Mouse (Mus musculus): Measurements from ENCODE around the gene Apol7a. TPM values are rescaled to one million over a fixed set of nuclear protein-coding genes. Genes with fewer than 3 reads are reported as not detected.

Apol7a gene
- polyA plus RNA-seq, 1 experiment = 0.19 TPM

DNA sequence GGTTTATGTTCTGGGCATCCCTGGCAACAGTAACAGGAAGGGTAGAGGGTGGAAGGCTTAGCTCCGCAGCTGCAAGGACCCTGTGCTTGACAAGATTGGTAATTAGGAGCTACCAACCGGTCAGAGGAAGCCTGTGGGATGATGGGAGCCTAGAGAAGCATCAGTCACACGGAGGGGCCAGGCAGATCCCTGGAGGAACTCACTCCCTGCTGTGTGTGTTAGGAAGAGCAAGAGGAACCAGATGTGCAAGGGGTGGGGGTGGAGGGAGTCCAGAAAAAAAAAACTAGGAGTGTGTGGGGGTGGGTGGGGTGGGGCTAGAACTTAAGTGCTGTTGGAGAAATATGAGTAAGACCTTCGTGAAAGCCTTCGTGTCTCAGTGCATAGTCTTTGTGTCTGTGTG is 36.0 kb downstream of the Apol7a start:
- no peak overlapping the region for H3K4me3 ChIP-seq (ENCODE audit: control insufficient read depth, insufficient read depth, low read length)
- TF ChIP-seq CTCF (IDR thresholded peaks at IDR 0.05; ENCODE audit: borderline replicate concordance, control insufficient read depth, extremely low read depth, insufficient read depth, low read length, poor library complexity) (no peak), POLR2A (IDR thresholded peaks at IDR 0.05; ENCODE audit: control insufficient read depth, extremely low read depth, insufficient read depth, low read length, poor library complexity) (no peak)
- H3K4me1 ChIP-seq (replicated peaks; ENCODE audit: control insufficient read depth, insufficient read depth, low read length) = no peaks in the 10 kb centered on the region
- H3K27ac ChIP-seq (ENCODE audit: control insufficient read depth, insufficient read depth, low read length) = no peak overlapping the region
- H3K27me3 ChIP-seq (ENCODE audit: control insufficient read depth, insufficient read depth, low read length) = no peaks in the 10 kb centered on the region
- DNase-seq = no peak
- no peaks in the 10 kb centered on the region for H3K36me3 ChIP-seq (ENCODE audit: control insufficient read depth, insufficient read depth, low read length)
- WGBS = 35% methylated on average over 5 of the region's 5 CpGs

DNA sequence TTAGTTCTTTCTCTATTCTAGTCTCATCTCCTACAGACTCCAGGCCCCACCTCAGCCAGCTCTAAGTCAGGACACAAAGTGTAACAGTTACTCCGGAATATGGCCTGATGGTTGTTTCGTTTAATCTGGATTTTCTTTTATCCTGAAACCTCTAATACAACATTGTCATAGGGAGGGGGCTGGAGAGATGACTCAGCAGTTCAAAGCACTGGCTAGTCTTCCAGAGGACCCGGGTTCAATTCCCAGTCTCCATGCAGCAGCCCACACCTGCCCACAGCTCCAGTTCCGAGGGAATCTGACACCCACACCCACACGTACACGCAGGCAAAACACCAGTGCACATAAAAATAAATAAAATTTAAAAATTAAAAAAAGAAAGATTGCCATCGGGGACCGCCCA is 39.0 kb downstream of the Apol7a start:
- Histone ChIP-seq H3K4me1 (replicated peaks; ENCODE audit: control insufficient read depth, insufficient read depth, low read length) (no peaks in the 10 kb centered on the region), H3K27ac (ENCODE audit: control insufficient read depth, insufficient read depth, low read length) (no peak overlapping the region), H3K36me3 (ENCODE audit: control insufficient read depth, insufficient read depth, low read length) (no peaks in the 10 kb centered on the region), H3K4me3 (ENCODE audit: control insufficient read depth, insufficient read depth, low read length) (no peak overlapping the region), H3K27me3 (ENCODE audit: control insufficient read depth, insufficient read depth, low read length) (no peaks in the 10 kb centered on the region)
- WGBS = 92% methylated on average over 8 of the region's 8 CpGs
- no peak for DNase-seq
- TF ChIP-seq POLR2A (IDR thresholded peaks at IDR 0.05; ENCODE audit: control insufficient read depth, extremely low read depth, insufficient read depth, low read length, poor library complexity) = no peak
- TF ChIP-seq CTCF (IDR thresholded peaks at IDR 0.05; ENCODE audit: borderline replicate concordance, control insufficient read depth, extremely low read depth, insufficient read depth, low read length, poor library complexity) = no peak

DNA sequence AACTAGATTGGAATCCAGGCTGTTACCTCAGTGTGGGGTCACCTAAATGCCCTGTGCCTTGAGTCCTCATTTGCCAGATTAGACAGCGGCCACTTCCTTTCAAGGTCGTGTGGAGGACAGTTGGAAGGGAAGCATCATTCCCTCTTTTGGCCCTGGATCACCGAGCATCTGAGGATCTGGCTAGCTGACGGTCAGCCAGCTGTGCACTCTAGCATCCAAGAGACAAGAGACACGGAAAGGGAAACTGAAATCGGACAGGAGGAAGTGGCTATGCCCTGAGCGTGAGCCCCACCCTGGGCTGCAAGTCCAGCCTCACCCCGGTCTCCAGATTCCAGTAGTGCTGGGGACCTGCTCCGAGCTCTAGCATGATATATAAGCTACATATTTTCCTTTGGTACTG is 39.4 kb downstream of the Apol7a start:
- no peak for TF ChIP-seq CTCF (IDR thresholded peaks at IDR 0.05; ENCODE audit: borderline replicate concordance, control insufficient read depth, extremely low read depth, insufficient read depth, low read length, poor library complexity)
- TF ChIP-seq POLR2A (IDR thresholded peaks at IDR 0.05; ENCODE audit: control insufficient read depth, extremely low read depth, insufficient read depth, low read length, poor library complexity) = no peak
- Histone ChIP-seq H3K27ac (ENCODE audit: control insufficient read depth, insufficient read depth, low read length) (no peak overlapping the region), H3K4me3 (ENCODE audit: control insufficient read depth, insufficient read depth, low read length) (no peak overlapping the region), H3K4me1 (replicated peaks; ENCODE audit: control insufficient read depth, insufficient read depth, low read length) (no peaks in the 10 kb centered on the region), H3K27me3 (ENCODE audit: control insufficient read depth, insufficient read depth, low read length) (no peaks in the 10 kb centered on the region), H3K36me3 (ENCODE audit: control insufficient read depth, insufficient read depth, low read length) (no peaks in the 10 kb centered on the region)
- DNase-seq = no peak
- 84% methylated on average over 9 of the region's 9 CpGs for WGBS

DNA sequence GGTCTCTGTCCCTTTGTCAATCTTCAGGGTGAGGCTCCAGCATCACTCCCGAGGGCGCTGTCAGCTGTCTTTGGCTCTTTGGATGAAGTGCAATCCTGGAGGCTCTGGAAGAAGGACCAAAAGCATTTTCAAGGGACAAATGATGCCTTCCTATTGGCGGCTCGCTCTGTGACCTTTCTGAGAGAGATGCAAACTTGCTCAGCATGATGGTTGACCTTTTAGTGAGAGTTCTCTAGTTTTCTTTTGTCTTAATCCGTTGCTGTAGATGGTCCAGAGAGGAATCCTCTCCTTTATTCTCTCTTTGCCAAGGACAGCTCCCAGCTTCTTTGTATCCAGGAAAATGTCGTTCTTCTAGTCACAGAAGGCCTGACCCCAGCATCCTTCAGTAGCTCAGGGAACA is 39.8 kb downstream of the Apol7a start:
- no peak overlapping the region for H3K4me3 ChIP-seq (ENCODE audit: control insufficient read depth, insufficient read depth, low read length)
- no peaks in the 10 kb centered on the region for H3K4me1 ChIP-seq (replicated peaks; ENCODE audit: control insufficient read depth, insufficient read depth, low read length)
- H3K36me3 ChIP-seq (ENCODE audit: control insufficient read depth, insufficient read depth, low read length) = no peaks in the 10 kb centered on the region
- TF ChIP-seq POLR2A (IDR thresholded peaks at IDR 0.05; ENCODE audit: control insufficient read depth, extremely low read depth, insufficient read depth, low read length, poor library complexity) = no peak
- WGBS = 62% methylated on average over 6 of the region's 6 CpGs
- DNase-seq = no peak
- H3K27ac ChIP-seq (ENCODE audit: control insufficient read depth, insufficient read depth, low read length) = no peak overlapping the region
- no peaks in the 10 kb centered on the region for H3K27me3 ChIP-seq (ENCODE audit: control insufficient read depth, insufficient read depth, low read length)

DNA sequence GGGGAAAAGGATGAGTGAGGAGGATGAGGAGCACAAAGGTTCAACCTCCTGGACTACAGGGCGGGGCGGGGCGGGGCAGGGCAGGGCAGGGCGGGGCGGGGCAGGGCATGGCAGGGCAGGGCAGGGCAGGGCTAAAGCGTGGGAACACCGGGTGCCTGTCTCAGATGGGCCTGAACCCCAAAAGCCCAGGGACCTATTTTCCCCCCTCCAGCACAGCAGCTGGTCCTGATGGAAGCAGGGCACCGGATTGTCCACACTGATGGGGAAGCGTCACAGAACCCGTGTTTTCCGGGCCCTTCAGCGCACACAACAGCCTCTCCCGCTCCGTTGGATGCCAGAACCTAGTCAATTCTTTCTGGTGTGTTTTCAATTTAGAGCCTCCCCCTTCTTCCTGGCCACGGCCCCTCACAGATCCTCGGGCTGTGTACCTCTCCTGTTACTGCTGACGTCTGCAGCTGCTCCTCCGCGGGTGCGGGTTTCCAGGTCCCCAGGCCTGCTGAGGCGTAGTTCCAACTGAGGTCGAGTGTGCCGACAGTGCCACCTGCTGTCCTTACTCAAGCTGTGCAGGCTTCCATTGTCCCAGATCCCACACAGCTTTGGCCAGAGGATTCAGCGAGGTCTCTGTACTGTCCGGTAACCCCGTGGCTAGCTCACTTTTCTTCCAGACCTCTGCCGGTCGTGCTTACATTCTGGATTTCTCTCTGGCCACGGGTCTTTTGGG is 40.4 kb downstream of the Apol7a start:
- TF ChIP-seq POLR2A (IDR thresholded peaks at IDR 0.05; ENCODE audit: control insufficient read depth, extremely low read depth, insufficient read depth, low read length, poor library complexity) (no peak), CTCF (IDR thresholded peaks at IDR 0.05; ENCODE audit: borderline replicate concordance, control insufficient read depth, extremely low read depth, insufficient read depth, low read length, poor library complexity) (peak; percentile 75; the same call in 1 of the 2 replicates)
- WGBS = 17% methylated on average over 29 of the region's 29 CpGs

DNA sequence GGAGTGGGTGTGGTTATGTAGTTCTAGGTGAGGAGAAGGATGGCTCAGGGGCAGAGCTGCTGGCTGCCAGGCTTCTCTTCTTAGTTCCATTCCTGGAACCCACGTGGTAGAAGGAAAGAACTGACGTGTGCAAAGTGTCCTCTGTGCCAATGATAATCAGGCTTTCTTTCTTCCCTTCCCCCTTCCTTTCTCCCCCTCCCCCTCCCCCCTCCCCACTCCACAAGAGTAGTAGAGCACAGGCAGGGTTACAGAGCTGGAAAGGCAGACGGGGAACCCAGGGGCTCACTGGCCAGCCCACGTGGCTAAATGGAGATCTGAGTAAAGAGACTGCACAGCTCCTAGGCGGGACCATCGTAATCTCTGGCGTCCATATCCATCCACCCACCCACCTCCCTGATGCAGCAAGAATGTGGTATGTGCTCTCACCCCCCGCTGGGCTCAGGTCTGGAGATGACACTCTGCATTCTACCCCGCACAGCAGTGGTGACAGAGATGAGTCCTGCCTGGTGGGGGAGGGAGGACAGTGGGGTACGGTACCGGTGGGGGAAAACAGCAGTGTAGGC is 42.6 kb downstream of the Apol7a start:
- Histone ChIP-seq H3K36me3 (ENCODE audit: control insufficient read depth, insufficient read depth, low read length) (no peaks in the 10 kb centered on the region), H3K27ac (ENCODE audit: control insufficient read depth, insufficient read depth, low read length) (no peak overlapping the region), H3K27me3 (ENCODE audit: control insufficient read depth, insufficient read depth, low read length) (no peaks in the 10 kb centered on the region), H3K4me3 (ENCODE audit: control insufficient read depth, insufficient read depth, low read length) (no peak overlapping the region), H3K4me1 (replicated peaks; ENCODE audit: control insufficient read depth, insufficient read depth, low read length) (no peaks in the 10 kb centered on the region)
- DNase-seq = no peak
- TF ChIP-seq CTCF (IDR thresholded peaks at IDR 0.05; ENCODE audit: borderline replicate concordance, control insufficient read depth, extremely low read depth, insufficient read depth, low read length, poor library complexity) (no peak), POLR2A (IDR thresholded peaks at IDR 0.05; ENCODE audit: control insufficient read depth, extremely low read depth, insufficient read depth, low read length, poor library complexity) (no peak)
- WGBS = 50% methylated on average over 11 of the region's 11 CpGs

More for the DNA sequence above, 40.4 kb downstream of the Apol7a start:
- peak; percentile 58 for DNase-seq
- H3K27ac ChIP-seq (ENCODE audit: control insufficient read depth, insufficient read depth, low read length) = no peak overlapping the region
- H3K4me1 ChIP-seq (replicated peaks; ENCODE audit: control insufficient read depth, insufficient read depth, low read length) = no peaks in the 10 kb centered on the region
- H3K4me3 ChIP-seq (ENCODE audit: control insufficient read depth, insufficient read depth, low read length) = no peak overlapping the region
- no peaks in the 10 kb centered on the region for H3K36me3 ChIP-seq (ENCODE audit: control insufficient read depth, insufficient read depth, low read length)
- H3K27me3 ChIP-seq (ENCODE audit: control insufficient read depth, insufficient read depth, low read length) = no peaks in the 10 kb centered on the region
